Mouse (Mus musculus): ENCODE data around the gene Sox13. TPM values are rescaled to one million over a fixed set of nuclear protein-coding genes. Genes with fewer than 3 reads are reported as not detected.

Sox13 gene
- polyA plus RNA-seq, 1 experiment from 2014 or later: 12.3 TPM

DNA sequence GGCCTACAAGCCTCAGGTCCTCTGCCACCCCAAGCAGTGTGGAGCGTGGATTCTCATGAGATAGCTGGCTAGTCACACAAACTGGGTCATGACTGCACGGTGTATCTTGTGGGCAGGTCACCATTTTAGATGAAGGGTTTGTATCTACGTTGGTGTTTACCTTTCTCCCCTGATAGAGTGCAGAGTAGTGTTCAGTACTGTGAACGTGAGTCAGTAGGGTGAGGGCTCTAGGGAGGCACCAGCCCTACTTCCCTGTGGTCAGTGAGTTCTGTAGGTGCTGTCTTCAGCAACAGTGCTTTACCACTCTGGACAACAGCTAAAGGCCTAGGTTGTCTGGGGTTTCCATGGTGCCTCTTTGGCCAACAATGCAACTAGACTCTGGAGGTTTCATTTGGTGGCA, 20.2 kb downstream of the Sox13 start:
- H3K27ac ChIP-seq (ENCODE audit: low read depth): no peak overlapping the region
- 54% methylated on average over 4 of the region's 4 CpGs for WGBS
- no peak overlapping the region for H3K9ac ChIP-seq (ENCODE audit: low read length)
- ATAC-seq (replicated peaks; ENCODE audit: low FRiP score, low TSS enrichment, low read depth) (no peak), DNase-seq (ENCODE audit: low spot score) (no peak)
- H3K27me3 ChIP-seq (replicated peaks; ENCODE audit: control insufficient read depth, insufficient read depth, low read length): no peaks in the 10 kb centered on the region
- H3K4me3 ChIP-seq (ENCODE audit: low read depth, low read length): no peak overlapping the region
- H3K36me3 ChIP-seq (ENCODE audit: control insufficient read depth, insufficient read depth, low read length): no peaks in the 10 kb centered on the region
- H3K4me1 ChIP-seq (replicated peaks; ENCODE audit: control insufficient read depth, insufficient read depth, low read length): peaks cover 8% of the 10 kb centered on the region
- no peaks in the 10 kb centered on the region for H3K9me3 ChIP-seq (ENCODE audit: control insufficient read depth, low read length)
- H3K4me2 ChIP-seq (ENCODE audit: low read length): no peak overlapping the region

DNA sequence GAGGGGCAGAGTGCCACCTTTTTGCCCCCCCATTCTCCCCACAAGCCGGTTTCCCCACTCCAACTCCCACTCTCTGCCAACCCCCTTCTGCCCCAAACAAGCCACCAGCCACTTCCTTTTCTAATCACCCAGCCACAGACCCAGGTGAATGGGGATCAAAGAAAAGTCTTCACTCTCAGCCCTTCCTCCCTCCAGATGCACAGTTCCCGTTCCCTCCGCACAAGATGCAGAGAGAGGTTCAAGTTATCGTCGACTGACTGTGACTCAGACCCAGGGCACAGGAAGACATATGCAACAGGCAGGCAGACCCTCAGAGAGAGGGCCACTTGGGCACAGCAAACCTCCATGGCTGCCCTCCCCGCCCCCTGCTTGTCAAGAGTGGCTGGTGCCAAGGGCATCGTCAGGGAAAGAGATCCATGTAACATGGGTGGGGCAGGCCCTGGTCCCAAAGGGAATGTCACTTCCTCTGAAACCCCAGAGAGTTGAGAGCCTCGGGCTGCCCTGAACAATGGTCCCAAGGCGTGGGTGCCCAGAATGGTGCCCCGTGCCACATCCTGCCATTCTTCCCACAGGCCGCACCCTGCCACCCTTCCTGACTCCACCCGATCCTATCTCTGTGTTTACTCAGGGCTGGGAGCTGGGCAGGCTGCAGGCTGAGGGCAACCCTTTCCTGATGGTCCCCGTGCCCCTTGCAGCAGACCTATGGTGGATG, 24.0 kb downstream of the Sox13 start:
- DNase-seq (ENCODE audit: low spot score) (no peak), ATAC-seq (replicated peaks; ENCODE audit: low FRiP score, low TSS enrichment, low read depth) (no peak)
- peaks cover 10% of the 10 kb centered on the region; the same call in 1 of the 2 replicates for H3K4me1 ChIP-seq (replicated peaks; ENCODE audit: control insufficient read depth, insufficient read depth, low read length)
- no peak overlapping the region for H3K9ac ChIP-seq (ENCODE audit: low read length)
- 70% methylated on average over 13 of the region's 13 CpGs for WGBS
- no peak overlapping the region for H3K4me2 ChIP-seq (ENCODE audit: low read length)
- no peaks in the 10 kb centered on the region for H3K27me3 ChIP-seq (replicated peaks; ENCODE audit: control insufficient read depth, insufficient read depth, low read length)
- H3K36me3 ChIP-seq (ENCODE audit: control insufficient read depth, insufficient read depth, low read length): no peaks in the 10 kb centered on the region
- H3K27ac ChIP-seq (ENCODE audit: low read depth): no peak overlapping the region
- H3K4me3 ChIP-seq (ENCODE audit: low read depth, low read length): no peak overlapping the region
- no peaks in the 10 kb centered on the region for H3K9me3 ChIP-seq (ENCODE audit: control insufficient read depth, low read length)

DNA sequence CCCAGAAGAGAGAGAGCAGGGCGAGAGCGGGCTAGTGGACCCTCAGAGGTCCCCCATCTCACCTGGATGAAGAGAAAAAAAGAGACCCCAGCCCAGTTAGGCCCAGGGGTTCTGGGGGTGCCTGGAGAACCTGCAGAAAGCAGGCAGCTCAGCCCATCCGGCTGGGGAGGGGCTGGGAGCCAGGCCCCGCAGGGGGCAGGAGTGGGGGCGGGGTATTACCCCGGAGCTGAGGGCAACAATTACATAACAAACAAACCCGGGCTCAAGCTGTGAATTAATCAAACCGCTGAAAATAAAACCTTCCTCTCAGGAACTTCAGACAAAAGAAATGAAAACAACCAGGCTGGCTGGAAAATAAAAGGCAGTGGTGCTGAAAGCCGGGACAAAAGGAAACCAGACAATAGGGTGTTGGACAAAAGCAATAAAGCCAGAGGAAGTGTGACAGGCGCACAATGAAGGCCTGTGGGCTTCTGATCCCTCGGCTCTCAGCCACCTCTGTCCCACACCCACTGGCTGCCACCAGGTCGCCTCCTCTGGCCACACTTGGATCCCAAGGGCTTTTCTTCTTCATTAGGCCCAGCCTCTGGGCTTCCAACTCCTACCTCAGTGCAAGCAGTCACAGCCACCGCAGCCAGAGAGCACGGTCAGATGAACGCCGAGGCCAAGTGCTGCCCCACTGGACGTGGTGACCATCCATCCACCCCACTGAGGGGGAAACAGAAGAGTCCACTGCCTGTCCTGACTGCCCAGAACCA, 26.5 kb downstream of the Sox13 start:
- H3K4me1 ChIP-seq (replicated peaks; ENCODE audit: control insufficient read depth, insufficient read depth, low read length): peaks cover 10% of the 10 kb centered on the region; the same call in 1 of the 2 replicates
- H3K27ac ChIP-seq (ENCODE audit: low read depth): peak overlapping the region; percentile 51; the same call in 1 of the 2 replicates
- no peaks in the 10 kb centered on the region for H3K9me3 ChIP-seq (ENCODE audit: control insufficient read depth, low read length)
- no peak overlapping the region for H3K4me2 ChIP-seq (ENCODE audit: low read length)
- H3K9ac ChIP-seq (ENCODE audit: low read length): no peak overlapping the region
- ATAC-seq (replicated peaks; ENCODE audit: low FRiP score, low TSS enrichment, low read depth): no peak
- no peak for DNase-seq (ENCODE audit: low spot score)
- no peaks in the 10 kb centered on the region for H3K27me3 ChIP-seq (replicated peaks; ENCODE audit: control insufficient read depth, insufficient read depth, low read length)
- H3K4me3 ChIP-seq (ENCODE audit: low read depth, low read length): no peak overlapping the region
- peaks cover 4% of the 10 kb centered on the region; the same call in 1 of the 2 replicates for H3K36me3 ChIP-seq (ENCODE audit: control insufficient read depth, insufficient read depth, low read length)
- WGBS: 24% methylated on average over 17 of the region's 17 CpGs

DNA sequence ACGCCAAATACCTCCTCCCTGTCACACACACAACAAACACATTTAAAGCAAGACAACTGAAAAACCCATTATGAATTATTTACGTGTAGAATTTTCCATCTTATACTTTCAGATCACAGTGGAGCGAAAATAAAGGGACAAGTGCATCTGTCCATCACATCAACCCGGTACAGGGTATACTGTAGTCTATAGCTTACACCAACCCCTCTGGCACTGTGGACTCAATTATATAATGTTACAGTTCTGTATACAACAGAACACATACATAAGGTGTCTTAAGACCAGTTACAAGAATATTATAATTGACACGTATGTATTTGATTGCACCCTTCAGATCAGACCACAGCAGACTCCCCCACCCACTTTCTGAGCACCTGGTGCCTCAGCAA, 27.1 kb downstream of the Sox13 start:
- Histone ChIP-seq H3K4me3 (ENCODE audit: low read depth, low read length) (no peak overlapping the region), H3K36me3 (ENCODE audit: control insufficient read depth, insufficient read depth, low read length) (peaks cover 9% of the 10 kb centered on the region), H3K4me1 (replicated peaks; ENCODE audit: control insufficient read depth, insufficient read depth, low read length) (peaks cover 10% of the 10 kb centered on the region; the same call in 1 of the 2 replicates), H3K9ac (ENCODE audit: low read length) (no peak overlapping the region), H3K9me3 (ENCODE audit: control insufficient read depth, low read length) (no peaks in the 10 kb centered on the region), H3K4me2 (ENCODE audit: low read length) (no peak overlapping the region), H3K27ac (ENCODE audit: low read depth) (no peak overlapping the region), H3K27me3 (replicated peaks; ENCODE audit: control insufficient read depth, insufficient read depth, low read length) (no peaks in the 10 kb centered on the region)
- DNase-seq (ENCODE audit: low spot score) (no peak), ATAC-seq (replicated peaks; ENCODE audit: low FRiP score, low TSS enrichment, low read depth) (no peak)
- 75% methylated on average over 5 of the region's 5 CpGs for WGBS

DNA sequence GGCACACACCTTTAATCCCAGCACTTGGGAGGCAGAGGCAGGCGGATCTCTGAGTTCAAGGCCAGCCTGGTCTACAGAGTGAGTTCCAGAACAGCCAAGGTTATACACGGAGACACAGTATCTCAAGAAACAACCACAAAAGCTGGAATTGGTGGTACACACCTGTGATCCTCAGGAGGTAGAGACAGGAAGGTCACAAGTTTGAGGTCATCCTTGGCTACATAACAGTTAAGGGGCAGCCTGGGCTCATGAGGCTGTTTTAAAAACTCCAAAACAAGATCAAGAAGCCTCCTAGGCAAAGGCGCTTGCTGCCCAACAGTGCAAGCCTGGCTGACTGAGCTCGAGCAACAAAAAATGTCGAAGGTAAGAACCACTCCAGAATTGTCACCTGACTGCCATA, 27.5 kb downstream of the Sox13 start:
- Histone ChIP-seq H3K27ac (ENCODE audit: low read depth) (no peak overlapping the region), H3K4me1 (replicated peaks; ENCODE audit: control insufficient read depth, insufficient read depth, low read length) (peaks cover 10% of the 10 kb centered on the region; the same call in 1 of the 2 replicates), H3K4me2 (ENCODE audit: low read length) (no peak overlapping the region), H3K36me3 (ENCODE audit: control insufficient read depth, insufficient read depth, low read length) (peaks cover 13% of the 10 kb centered on the region), H3K9ac (ENCODE audit: low read length) (no peak overlapping the region), H3K9me3 (ENCODE audit: control insufficient read depth, low read length) (peaks cover 2% of the 10 kb centered on the region; the same call in 1 of the 2 replicates), H3K4me3 (ENCODE audit: low read depth, low read length) (no peak overlapping the region), H3K27me3 (replicated peaks; ENCODE audit: control insufficient read depth, insufficient read depth, low read length) (no peaks in the 10 kb centered on the region)
- WGBS: 90% methylated on average over 5 of the region's 5 CpGs
- DNase-seq (ENCODE audit: low spot score) (no peak), ATAC-seq (replicated peaks; ENCODE audit: low FRiP score, low TSS enrichment, low read depth) (no peak)

DNA sequence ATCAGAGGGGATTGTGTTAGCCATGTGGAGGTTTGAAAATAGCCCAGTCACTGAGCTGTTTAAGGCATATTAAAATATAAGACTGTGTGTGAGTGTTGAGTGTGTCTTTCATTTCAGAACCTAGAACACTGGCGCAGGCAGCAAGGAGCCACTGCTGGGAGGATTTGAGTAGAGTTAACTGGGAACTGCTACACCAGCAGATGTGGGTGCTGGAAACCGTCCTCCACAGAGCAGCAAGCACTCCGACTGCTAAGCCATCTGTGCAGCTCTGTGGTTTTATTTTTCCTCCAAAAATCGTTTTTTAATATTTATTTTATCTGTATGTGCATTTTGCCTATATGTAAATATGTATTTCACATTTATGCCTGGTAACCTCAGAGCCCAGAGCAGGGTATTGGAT, 29.5 kb downstream of the Sox13 start:
- Histone ChIP-seq H3K4me3 (ENCODE audit: low read depth, low read length) (no peak overlapping the region), H3K9me3 (ENCODE audit: control insufficient read depth, low read length) (peaks cover 6% of the 10 kb centered on the region; the same call in 1 of the 2 replicates), H3K4me1 (replicated peaks; ENCODE audit: control insufficient read depth, insufficient read depth, low read length) (peaks cover 10% of the 10 kb centered on the region; the same call in 1 of the 2 replicates), H3K27ac (ENCODE audit: low read depth) (no peak overlapping the region), H3K9ac (ENCODE audit: low read length) (no peak overlapping the region), H3K4me2 (ENCODE audit: low read length) (no peak overlapping the region), H3K36me3 (ENCODE audit: control insufficient read depth, insufficient read depth, low read length) (peaks cover 33% of the 10 kb centered on the region), H3K27me3 (replicated peaks; ENCODE audit: control insufficient read depth, insufficient read depth, low read length) (no peaks in the 10 kb centered on the region)
- WGBS: 69% methylated on average over 4 of the region's 4 CpGs
- ATAC-seq (replicated peaks; ENCODE audit: low FRiP score, low TSS enrichment, low read depth) (no peak), DNase-seq (ENCODE audit: low spot score) (no peak)

DNA sequence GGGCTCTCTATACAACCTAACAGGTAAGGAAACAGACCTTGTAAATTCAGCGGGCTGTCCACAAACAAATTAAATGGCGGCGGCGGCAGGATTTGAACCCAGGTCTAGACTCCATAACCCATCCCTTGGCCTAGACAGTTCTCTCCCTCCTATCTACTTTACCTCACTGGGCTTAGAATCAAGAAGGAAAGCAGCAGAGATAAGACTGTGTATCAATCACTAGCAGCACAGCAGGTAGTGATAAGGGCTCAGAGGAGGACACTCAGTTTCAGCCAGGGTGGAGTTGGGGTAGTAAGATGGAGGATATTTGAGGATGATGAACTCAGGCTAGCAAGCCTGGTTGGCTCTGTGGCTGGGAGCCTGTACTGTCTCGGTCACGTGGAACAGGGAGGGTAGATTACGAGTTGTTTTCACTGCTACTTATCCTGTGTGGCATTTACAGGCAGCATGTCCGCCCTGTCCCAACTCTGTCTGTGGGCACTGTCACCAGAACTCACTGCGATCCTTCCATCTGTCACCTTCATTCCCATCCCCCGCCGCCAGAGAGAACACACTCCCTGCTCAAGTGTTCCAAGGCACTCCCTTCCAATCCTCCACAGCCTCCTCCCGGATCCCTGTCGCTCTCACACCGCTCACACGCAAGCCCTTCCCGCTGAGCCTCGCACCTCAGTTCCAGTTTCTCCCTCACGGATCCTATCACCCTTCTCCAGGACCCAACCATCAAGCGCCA, 36.5 kb downstream of the Sox13 start:
- DNase-seq (ENCODE audit: low spot score) (no peak), ATAC-seq (replicated peaks; ENCODE audit: low FRiP score, low TSS enrichment, low read depth) (no peak)
- Histone ChIP-seq H3K36me3 (ENCODE audit: control insufficient read depth, insufficient read depth, low read length) (peaks cover 85% of the 10 kb centered on the region), H3K27ac (ENCODE audit: low read depth) (no peak overlapping the region), H3K9ac (ENCODE audit: low read length) (no peak overlapping the region), H3K9me3 (ENCODE audit: control insufficient read depth, low read length) (peaks cover 6% of the 10 kb centered on the region; the same call in 1 of the 2 replicates), H3K4me1 (replicated peaks; ENCODE audit: control insufficient read depth, insufficient read depth, low read length) (no peaks in the 10 kb centered on the region), H3K4me3 (ENCODE audit: low read depth, low read length) (no peak overlapping the region), H3K4me2 (ENCODE audit: low read length) (no peak overlapping the region), H3K27me3 (replicated peaks; ENCODE audit: control insufficient read depth, insufficient read depth, low read length) (no peaks in the 10 kb centered on the region)
- WGBS: 67% methylated on average over 19 of the region's 19 CpGs

DNA sequence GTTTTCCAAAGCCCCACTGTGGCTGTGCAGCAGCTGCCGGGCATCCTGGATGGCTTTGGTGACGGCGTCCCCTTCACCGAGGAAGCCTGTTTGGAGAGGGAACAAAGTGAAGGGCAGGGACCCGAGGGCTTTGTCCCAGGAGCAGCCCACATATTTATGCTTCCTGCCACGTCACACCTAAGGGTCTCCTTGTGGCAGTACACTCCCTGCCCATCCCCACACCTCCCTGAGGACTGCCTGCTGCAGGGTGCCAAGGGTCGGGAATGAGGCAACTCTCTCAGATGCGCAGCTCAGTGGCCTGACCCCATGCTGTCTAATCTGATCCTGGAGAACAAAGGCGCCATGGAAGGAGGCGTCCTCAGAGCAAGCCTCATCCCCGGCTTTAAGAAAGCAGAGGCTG, 38.0 kb downstream of the Sox13 start:
- H3K4me2 ChIP-seq (ENCODE audit: low read length): no peak overlapping the region
- H3K4me3 ChIP-seq (ENCODE audit: low read depth, low read length): no peak overlapping the region
- DNase-seq (ENCODE audit: low spot score) (no peak), ATAC-seq (replicated peaks; ENCODE audit: low FRiP score, low TSS enrichment, low read depth) (no peak)
- no peak overlapping the region for H3K9ac ChIP-seq (ENCODE audit: low read length)
- H3K9me3 ChIP-seq (ENCODE audit: control insufficient read depth, low read length): no peaks in the 10 kb centered on the region
- no peaks in the 10 kb centered on the region for H3K27me3 ChIP-seq (replicated peaks; ENCODE audit: control insufficient read depth, insufficient read depth, low read length)
- no peak overlapping the region for H3K27ac ChIP-seq (ENCODE audit: low read depth)
- peaks cover 70% of the 10 kb centered on the region for H3K36me3 ChIP-seq (ENCODE audit: control insufficient read depth, insufficient read depth, low read length)
- WGBS: 77% methylated on average over 11 of the region's 11 CpGs
- H3K4me1 ChIP-seq (replicated peaks; ENCODE audit: control insufficient read depth, insufficient read depth, low read length): no peaks in the 10 kb centered on the region
